Mouse (Mus musculus) midbrain, embryonic 12.5 days (tissue): Measurements from ENCODE around the gene Fcrlb. TPM values are rescaled to one million over a fixed set of nuclear protein-coding genes. Genes with fewer than 3 reads are reported as not detected.

Experiments used
- ATAC-seq: fragments of 200-750 bp; cut with Nextera tagmentation; 2 replicates; pipeline ENCODE4 v1.8.0; 2017; ENCODE audit warnings: low read depth, moderate TSS enrichment, moderate library complexity; ENCODE audit not compliant: low FRiP score
- H3K27ac ChIP-seq: fragments of 300-500 bp; sonication (generic); replicated peaks from 2 replicates; pipeline ENCODE4 v1.5.1; 2016; ENCODE audit warnings: mild to moderate bottlenecking
- H3K27me3 ChIP-seq: fragments of 300-500 bp; sonication (generic); 2 replicates; pipeline ENCODE4 v1.6.1; 2016; ENCODE audit warnings: mild to moderate bottlenecking
- H3K36me3 ChIP-seq: fragments of 300-500 bp; sonication (generic); 2 replicates; pipeline ENCODE4 v1.6.1; 2016
- H3K4me1 ChIP-seq: fragments of 300-500 bp; sonication (generic); 2 replicates; pipeline ENCODE4 v1.6.1; 2016
- H3K4me2 ChIP-seq: fragments of 300-500 bp; sonication (generic); replicated peaks from 2 replicates; pipeline ENCODE4 v1.6.1; 2016; ENCODE audit warnings: mild to moderate bottlenecking, moderate library complexity
- H3K4me3 ChIP-seq: fragments of 300-500 bp; sonication (generic); 2 replicates; pipeline ENCODE4 v1.5.1; 2016; ENCODE audit warnings: mild to moderate bottlenecking
- H3K9ac ChIP-seq: fragments of 300-500 bp; sonication (generic); replicated peaks from 2 replicates; pipeline ENCODE4 v1.6.1; 2016; ENCODE audit warnings: mild to moderate bottlenecking, moderate library complexity
- H3K9me3 ChIP-seq: fragments of 300-500 bp; sonication (generic); 2 replicates; pipeline ENCODE4 v1.6.1; 2016; ENCODE audit warnings: mild to moderate bottlenecking
- WGBS: fragments of 180-500 bp; shearing (Covaris S2); methylation state at CpG from one replicate; pipeline ENCODE4 v1.1.7; 2016; 5-methylcytosine and 5-hydroxymethylcytosine counted together
- polyA plus RNA-seq: library from polyadenylated mRNA; unstranded; fragments of >200 nt; fragmentation: Nextera tagmentation; extraction: Ambion mirVana; gene quantifications from 2 replicates; pipeline ENCODE4 v1.2.1, GENCODE M21; 2016

The Fcrlb gene
- polyA plus RNA-seq, 1 experiment from 2014 or later, result 0.14 TPM

DNA sequence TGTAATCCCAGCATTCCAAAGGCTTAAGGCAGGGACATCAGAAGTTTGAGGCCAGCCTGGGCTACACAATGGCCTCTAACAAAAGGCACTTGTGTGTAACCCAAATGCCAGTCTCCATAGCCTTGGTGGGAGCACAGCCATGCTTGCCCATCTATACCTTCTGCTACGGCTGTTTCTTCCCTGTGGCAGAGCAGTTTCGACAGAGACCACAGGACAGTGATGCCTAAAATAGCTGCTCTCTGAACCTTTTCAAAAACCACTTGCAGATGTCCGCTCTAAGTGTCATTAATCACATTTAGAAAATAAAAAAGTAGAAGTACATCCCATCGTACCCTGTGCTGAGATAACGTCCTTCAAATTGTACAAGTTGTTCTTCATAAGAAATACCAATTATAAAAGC is 47.3 kb downstream of the Fcrlb start:
- Histone ChIP-seq H3K9ac (no peak overlapping the region), H3K4me1 (peaks cover 11% of the 10 kb centered on the region), H3K36me3 (no peaks in the 10 kb centered on the region), H3K4me2 (no peak overlapping the region), H3K27ac (no peak overlapping the region), H3K4me3 (no peak overlapping the region), H3K27me3 (no peaks in the 10 kb centered on the region), H3K9me3 (no peaks in the 10 kb centered on the region)
- no peak for ATAC-seq
- WGBS, result 87% methylated on average over 5 of the region's 5 CpGs

DNA sequence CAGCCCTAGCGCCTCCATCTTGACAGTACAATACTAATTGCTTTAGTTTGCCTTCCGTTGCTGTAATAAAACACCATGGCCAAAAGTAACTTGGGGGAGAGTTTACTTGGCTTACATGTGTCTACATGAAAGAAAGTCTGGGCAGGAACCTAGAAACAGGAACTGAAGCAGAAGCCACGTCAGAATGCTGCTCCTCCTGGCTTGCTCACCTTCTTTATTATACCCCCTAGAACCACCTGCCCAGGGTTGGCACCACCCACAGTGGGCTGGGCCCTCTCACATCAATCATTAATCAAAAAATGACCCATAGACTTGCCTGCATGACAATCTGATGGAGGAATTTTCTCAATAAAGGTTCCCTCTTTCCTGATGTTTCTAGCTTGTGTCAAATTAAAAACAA is 48.0 kb downstream of the Fcrlb start:
- no peak overlapping the region for H3K4me2 ChIP-seq
- WGBS, result 89% methylated on average over 3 of the region's 3 CpGs

GRCm38 (mm10) chr1:170864234-170864633 is 48.5 kb downstream of the Fcrlb start:
- Histone ChIP-seq H3K4me3 (no peak overlapping the region), H3K4me1 (peaks cover 11% of the 10 kb centered on the region), H3K36me3 (no peaks in the 10 kb centered on the region), H3K9ac (no peak overlapping the region), H3K9me3 (no peaks in the 10 kb centered on the region), H3K27me3 (no peaks in the 10 kb centered on the region), H3K4me2 (no peak overlapping the region), H3K27ac (no peak overlapping the region)
- no peak for ATAC-seq

More for the DNA sequence above, 48.0 kb downstream of the Fcrlb start:
- Histone ChIP-seq H3K4me1 (peaks cover 11% of the 10 kb centered on the region), H3K27me3 (no peaks in the 10 kb centered on the region), H3K9ac (no peak overlapping the region), H3K27ac (no peak overlapping the region), H3K36me3 (no peaks in the 10 kb centered on the region), H3K9me3 (no peaks in the 10 kb centered on the region), H3K4me3 (no peak overlapping the region)
- no peak for ATAC-seq

DNA sequence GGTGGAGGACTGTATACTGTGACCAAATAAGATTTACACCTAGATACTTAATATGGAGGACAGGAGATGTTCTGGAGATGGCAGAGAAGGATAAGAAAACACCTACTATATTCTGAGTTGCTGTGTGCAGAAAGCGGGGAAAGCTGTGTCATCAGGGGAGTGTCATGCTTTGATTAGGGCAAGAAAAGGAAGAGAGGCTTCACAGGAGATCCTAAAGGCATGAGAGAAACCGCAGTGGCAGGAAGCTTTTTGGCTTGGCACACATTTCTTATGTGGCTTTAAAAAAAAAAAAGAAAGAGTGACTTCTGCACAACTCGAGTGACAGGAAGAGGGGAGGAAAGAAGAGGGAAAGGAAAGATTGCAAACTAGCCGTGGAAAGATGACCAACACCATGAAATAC is 49.7 kb downstream of the Fcrlb start:
- H3K9me3 ChIP-seq, result no peaks in the 10 kb centered on the region
- no peak overlapping the region for H3K9ac ChIP-seq
- ATAC-seq, result no peak
- H3K27me3 ChIP-seq, result no peaks in the 10 kb centered on the region
- H3K4me1 ChIP-seq, result peaks cover 11% of the 10 kb centered on the region
- WGBS, result 74% methylated on average over 4 of the region's 4 CpGs
- H3K36me3 ChIP-seq, result no peaks in the 10 kb centered on the region
- H3K4me2 ChIP-seq, result no peak overlapping the region
- H3K27ac ChIP-seq, result no peak overlapping the region
- no peak overlapping the region for H3K4me3 ChIP-seq

GRCm38 (mm10) chr1:170862435-170862717 is 50.4 kb downstream of the Fcrlb start:
- Histone ChIP-seq H3K4me2 (no peak overlapping the region), H3K4me1 (peaks cover 11% of the 10 kb centered on the region), H3K27me3 (no peaks in the 10 kb centered on the region), H3K4me3 (no peak overlapping the region), H3K36me3 (no peaks in the 10 kb centered on the region), H3K9me3 (no peaks in the 10 kb centered on the region), H3K27ac (no peak overlapping the region), H3K9ac (no peak overlapping the region)
- ATAC-seq, result no peak
- WGBS, result 72% methylated on average over 3 of the region's 3 CpGs

DNA sequence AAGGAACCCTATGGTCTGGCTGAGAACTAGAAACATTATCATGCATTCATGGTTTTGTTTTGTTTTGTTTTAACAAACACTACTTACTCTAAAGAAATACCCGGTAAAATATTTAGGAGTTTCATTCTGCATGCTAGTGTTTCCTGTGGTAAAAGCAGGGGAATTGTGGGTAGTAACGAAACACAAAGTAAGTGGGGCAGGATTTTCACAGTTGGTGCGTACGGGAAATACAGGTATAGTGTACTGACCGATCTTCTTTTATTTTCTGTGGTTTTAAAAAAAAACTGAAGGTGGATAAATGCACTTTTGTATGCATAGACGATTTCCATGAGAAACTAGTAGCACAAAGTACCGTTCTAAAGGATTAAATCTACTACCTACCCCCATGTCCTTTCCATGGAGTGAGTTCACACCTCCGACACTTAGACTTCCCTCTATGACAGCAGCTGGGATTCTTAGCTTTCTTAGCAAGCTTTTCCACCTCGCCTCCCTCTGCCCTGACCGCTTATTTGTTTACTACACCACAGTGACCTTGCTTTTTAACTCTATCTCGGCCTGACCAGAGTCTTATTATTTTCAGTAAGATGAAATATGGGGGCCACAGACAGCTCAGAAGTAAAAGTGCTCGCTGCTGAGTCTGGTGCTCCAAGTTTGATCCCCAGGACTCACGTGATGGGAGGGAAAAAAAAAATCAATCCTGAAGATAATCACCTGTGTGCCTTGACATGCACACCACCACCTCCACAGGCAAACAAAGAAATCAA is 50.9 kb downstream of the Fcrlb start:
- Histone ChIP-seq H3K9me3 (no peaks in the 10 kb centered on the region), H3K9ac (no peak overlapping the region), H3K4me2 (no peak overlapping the region), H3K27ac (no peak overlapping the region), H3K4me1 (peaks cover 8% of the 10 kb centered on the region), H3K27me3 (no peaks in the 10 kb centered on the region), H3K36me3 (no peaks in the 10 kb centered on the region), H3K4me3 (no peak overlapping the region)
- no peak for ATAC-seq
- 84% methylated on average over 13 of the region's 13 CpGs for WGBS

- Histone ChIP-seq H3K36me3 (no peaks in the 10 kb centered on the region), H3K9me3 (no peaks in the 10 kb centered on the region), H3K27me3 (no peaks in the 10 kb centered on the region), H3K4me3 (no peak overlapping the region), H3K27ac (no peak overlapping the region), H3K4me2 (no peak overlapping the region), H3K9ac (no peak overlapping the region), H3K4me1 (no peaks in the 10 kb centered on the region)
- WGBS, result 87% methylated on average over 2 of the region's 2 CpGs
- ATAC-seq, result no peak
Measured at GRCm38 (mm10) chr1:170858872-170859271, 53.9 kb downstream of the Fcrlb start.

DNA sequence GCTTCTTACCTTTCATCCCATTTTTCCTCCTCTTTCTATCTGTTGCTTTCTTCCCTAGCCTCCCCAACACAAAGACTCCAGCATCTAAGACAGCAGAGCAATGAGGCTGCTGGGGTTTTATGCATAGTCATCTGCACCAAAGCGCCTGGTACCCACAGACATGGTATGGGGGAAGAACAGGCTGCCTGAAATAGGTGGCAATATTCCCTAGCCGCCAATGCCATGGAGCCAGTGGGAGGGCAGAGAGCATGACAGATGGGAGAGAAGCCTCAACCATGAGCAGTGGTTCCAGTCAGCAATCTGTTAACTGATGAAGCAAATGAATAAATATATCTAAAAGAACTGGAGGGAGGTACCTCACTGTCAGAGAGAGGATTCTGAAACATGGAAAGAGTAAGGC is 55.4 kb downstream of the Fcrlb start:
- ATAC-seq, result no peak
- no peaks in the 10 kb centered on the region for H3K9me3 ChIP-seq
- 86% methylated on average over 2 of the region's 2 CpGs for WGBS

More for the DNA sequence above, 55.4 kb downstream of the Fcrlb start:
- Histone ChIP-seq H3K4me3 (no peak overlapping the region), H3K4me1 (no peaks in the 10 kb centered on the region), H3K27ac (no peak overlapping the region), H3K27me3 (no peaks in the 10 kb centered on the region), H3K36me3 (0 out of 2 replicates have a peak, but pooled peaks cover 4% of the 10 kb centered on the region), H3K9ac (no peak overlapping the region), H3K4me2 (no peak overlapping the region)

Other genes with a start within 250 kb of the Fcrlb start
- 9.3 and 10.7 TPM in 2 replicates for gene Atf6, start 45.2 kb downstream of the Fcrlb start, polyA plus RNA-seq
- 0.33 TPM in 1 of 2 replicates, not detected in the other for gene Gm26620, start 27.9 kb downstream of the Fcrlb start, polyA plus RNA-seq
- 28.7 and 34.6 TPM in 2 replicates for gene Dusp12, start 27.4 kb downstream of the Fcrlb start, polyA plus RNA-seq
- gene Fcrla, start 14.6 kb upstream of the Fcrlb start, polyA plus RNA-seq, result not detected in 2 replicates
- gene Fcgr2b, start 63.6 kb upstream of the Fcrlb start, polyA plus RNA-seq, result 0.27 and 0.33 TPM in 2 replicates
- gene Fcgr4, start 106.0 kb upstream of the Fcrlb start, polyA plus RNA-seq, result 0.19 TPM in 1 of 2 replicates, not detected in the other
- gene Fcgr3, start 152.0 kb upstream of the Fcrlb start, polyA plus RNA-seq, result 5.8 and 9.8 TPM in 2 replicates
- 1.7 and 3.6 TPM in 2 replicates for gene Cfap126, start 201.0 kb upstream of the Fcrlb start, polyA plus RNA-seq
- gene Sdhc, start 237.7 kb upstream of the Fcrlb start, polyA plus RNA-seq, result 225 and 229 TPM in 2 replicates
- gene Mpz, start 237.8 kb upstream of the Fcrlb start, polyA plus RNA-seq, result 0.33 and 0.94 TPM in 2 replicates